Mouse (Mus musculus) spleen, adult 10 weeks (tissue): ENCODE results near the gene C3. TPM values are rescaled to one million over a fixed set of nuclear protein-coding genes. Genes with fewer than 3 reads are reported as not detected.

Experiments
- polyA plus RNA-seq: library from polyadenylated mRNA; stranded (reverse); fragments of 350-450 nt; fragmentation: Illumina TruSeq; extraction: RNeasy Lipid Tissue Mini Kit (QIAGEN cat#74804); gene quantifications from one replicate; pipeline ENCODE4 v1.2.3, GENCODE M21; 2015; ENCODE audit warnings: low replicate concordance; ENCODE audit not compliant: insufficient read depth

Gene C3
- polyA plus RNA-seq, result 530 TPM

DNA sequence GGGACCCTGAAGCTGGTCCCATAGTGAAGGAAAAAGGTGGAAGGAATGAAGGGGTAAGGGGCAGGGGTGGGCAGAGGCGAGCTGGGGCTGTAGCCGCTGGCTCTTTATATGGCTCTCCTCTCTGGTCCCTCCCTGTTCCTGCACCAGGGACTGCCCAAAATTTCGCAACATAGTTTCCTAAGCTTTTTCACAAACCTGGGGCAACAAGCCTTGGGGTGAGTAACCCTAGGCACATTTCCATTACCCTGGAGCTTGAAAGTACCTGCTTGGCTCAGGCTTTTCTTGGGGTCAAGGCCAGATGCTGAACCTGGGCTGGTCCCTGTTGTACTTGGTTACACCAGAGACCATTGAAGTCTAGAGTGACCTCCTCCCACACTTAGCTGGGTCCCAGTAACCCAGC, at the start of gene C3:
Gene C3 (minus strand): TSS at position 123 of the 400 bp plus-strand sequence.

DNA sequence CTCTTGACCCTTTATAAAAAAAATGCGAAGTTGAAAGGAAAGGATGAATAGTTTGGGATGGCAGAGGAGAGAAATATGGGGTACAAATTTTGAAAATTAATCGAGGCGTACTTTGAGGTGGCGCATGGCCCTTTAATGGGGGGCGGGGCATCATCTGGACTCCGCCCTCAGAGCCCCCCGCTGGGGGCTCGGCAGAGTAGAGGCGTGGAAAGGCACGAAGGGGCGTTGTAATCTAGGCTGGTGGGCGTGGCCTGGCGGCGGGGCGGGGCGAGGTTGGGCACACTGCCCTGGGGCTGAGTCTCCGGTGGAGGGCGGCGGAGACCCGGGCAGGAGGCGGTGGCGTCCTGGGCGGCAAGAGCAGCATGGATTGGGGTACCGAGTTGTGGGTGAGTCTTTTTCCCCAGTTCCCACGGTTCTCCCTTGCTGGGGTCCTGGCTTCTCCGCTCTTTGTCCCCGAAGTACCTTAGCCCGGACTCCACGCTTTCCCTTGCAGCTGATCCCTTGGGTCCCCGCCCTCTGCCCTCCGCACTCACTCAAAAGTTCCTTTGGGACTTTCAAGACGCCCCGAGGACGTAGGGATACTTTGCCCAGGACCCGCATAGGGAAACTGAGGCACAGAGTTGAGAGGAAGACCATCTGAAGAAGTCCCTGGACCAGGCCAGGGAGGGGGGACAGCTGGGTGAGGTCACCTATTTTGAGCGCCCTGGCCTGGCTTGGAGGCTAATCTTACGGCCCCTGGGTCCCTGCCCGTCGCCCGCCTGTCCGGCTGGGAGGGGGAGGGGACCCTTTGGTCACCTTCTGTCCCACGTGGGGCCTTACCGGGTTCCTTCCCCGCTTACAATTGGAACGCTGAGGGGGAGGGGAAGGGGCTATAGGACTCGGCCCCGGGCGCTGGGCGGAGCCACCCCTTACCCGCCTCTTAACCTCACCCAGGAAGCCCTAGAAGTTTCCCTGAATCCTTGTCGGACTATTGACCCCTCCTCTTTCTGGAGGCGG, 21.5 kb upstream of the C3 start, which contains the start of gene Trip10:
Gene Trip10 (plus strand): TSS at position 270 of the 996 bp plus-strand sequence.

GRCm38 (mm10) chr17:57248201-57248699, 20.3 kb upstream of the C3 start, which contains the start of gene Gpr108:
TSS of gene Gpr108 (minus strand) at chr17:57248446.

GRCm38 (mm10) chr17:57194041-57194507, 33.9 kb downstream of the C3 start, which contains the start of gene Tnfsf14:
TSS of gene Tnfsf14 (minus strand) at chr17:57194177.

Other genes starting within 250 kb of the C3 start
- not detected for gene Acer1, start 246.0 kb downstream of the C3 start, polyA plus RNA-seq
- gene Clpp, start 237.8 kb downstream of the C3 start, polyA plus RNA-seq, result 11.5 TPM
- gene Alkbh7, start 230.8 kb downstream of the C3 start, polyA plus RNA-seq, result 7.3 TPM
- gene Pspn, start 228.1 kb downstream of the C3 start, polyA plus RNA-seq, result not detected
- 29.0 TPM for gene Gtf2f1, start 216.8 kb downstream of the C3 start, polyA plus RNA-seq
- not detected for gene Gm17949, start 216.7 kb downstream of the C3 start, polyA plus RNA-seq
- gene Khsrp, start 196.6 kb downstream of the C3 start, polyA plus RNA-seq, result 40.8 TPM
- gene Slc25a41, start 186.5 kb downstream of the C3 start, polyA plus RNA-seq, result not detected
- 0.84 TPM for gene Crb3, start 169.0 kb downstream of the C3 start, polyA plus RNA-seq
- 10.4 TPM for gene Slc25a23, start 168.3 kb downstream of the C3 start, polyA plus RNA-seq
- 128 TPM for gene Dennd1c, start 149.6 kb downstream of the C3 start, polyA plus RNA-seq
- 0.83 TPM for gene Tubb4a, start 140.4 kb downstream of the C3 start, polyA plus RNA-seq
- 2.3 TPM for gene Tnfsf9, start 122.8 kb downstream of the C3 start, polyA plus RNA-seq
- gene Cd70, start 78.4 kb downstream of the C3 start, polyA plus RNA-seq, result not detected
- gene Tnfsf14, start 34.0 kb downstream of the C3 start, polyA plus RNA-seq, result 6.5 TPM
- 32.8 TPM for gene Gpr108, start 20.3 kb upstream of the C3 start, polyA plus RNA-seq
- gene Trip10, start 21.3 kb upstream of the C3 start, polyA plus RNA-seq, result 18.0 TPM
- gene Vav1, start 51.0 kb upstream of the C3 start, polyA plus RNA-seq, result 106 TPM
- 87.2 TPM for gene Adgre1, start 130.6 kb upstream of the C3 start, polyA plus RNA-seq